Mouse (Mus musculus): ENCODE data around the gene Smim24. TPM values are rescaled to one million over a fixed set of nuclear protein-coding genes. Genes with fewer than 3 reads are reported as not detected.

The Smim24 gene
- polyA plus RNA-seq, 1 experiment, result 6,898 TPM

DNA sequence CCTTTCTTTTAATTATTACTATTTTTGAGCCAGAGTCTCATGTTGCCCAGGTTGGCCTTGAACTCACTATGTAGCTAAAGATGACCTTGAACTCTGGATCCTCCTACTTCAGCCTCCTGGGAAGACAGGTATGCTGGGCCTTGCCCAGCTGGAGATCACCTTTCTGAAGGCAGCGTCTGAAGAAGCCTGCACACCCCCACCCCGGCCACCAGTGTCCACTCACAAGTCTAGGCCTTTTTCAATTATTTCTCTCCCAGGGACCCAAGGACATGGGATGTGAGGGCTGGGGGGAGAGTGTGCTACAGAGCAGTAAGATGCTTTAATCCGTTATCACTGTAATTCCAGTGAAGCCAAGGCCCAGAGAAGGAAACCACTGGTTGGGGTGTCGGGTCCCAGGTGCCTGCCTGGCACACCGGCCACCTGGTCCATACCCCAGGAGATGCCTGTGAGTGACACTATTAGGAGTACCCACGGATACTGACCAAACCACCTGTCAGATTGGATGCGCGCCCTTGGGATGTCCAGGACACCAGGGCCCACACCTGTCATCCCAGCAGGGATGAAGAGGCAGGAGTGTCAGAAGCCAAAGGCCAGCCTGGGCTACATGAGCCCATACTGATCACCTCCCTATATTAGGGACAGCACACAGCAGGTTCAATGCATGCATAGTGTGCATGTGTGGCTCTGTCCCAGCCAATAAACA is 35.1 kb downstream of the Smim24 start:
- 89% methylated on average over 8 of the region's 8 CpGs for WGBS
- H3K4me3 ChIP-seq (ENCODE audit: low read depth, low read length), result no peak overlapping the region
- H3K4me1 ChIP-seq (ENCODE audit: control insufficient read depth, insufficient read depth, insufficient read length, low read length), result peaks cover 22% of the 10 kb centered on the region
- no peaks in the 10 kb centered on the region for H3K27me3 ChIP-seq (ENCODE audit: control insufficient read depth, insufficient read depth, low read length)
- TF ChIP-seq CTCF (IDR thresholded peaks at IDR 0.05; ENCODE audit: extremely low read depth, insufficient read length, insufficient replicate concordance, low read depth, low read length) (no peak), POLR2A (IDR thresholded peaks at IDR 0.05; ENCODE audit: low read depth, low read length) (no peak)
- no peak overlapping the region for H3K27ac ChIP-seq (ENCODE audit: insufficient read depth, low read depth, low read length)
- H3K36me3 ChIP-seq (ENCODE audit: control insufficient read depth, insufficient read depth, low read length), result no peaks in the 10 kb centered on the region

DNA sequence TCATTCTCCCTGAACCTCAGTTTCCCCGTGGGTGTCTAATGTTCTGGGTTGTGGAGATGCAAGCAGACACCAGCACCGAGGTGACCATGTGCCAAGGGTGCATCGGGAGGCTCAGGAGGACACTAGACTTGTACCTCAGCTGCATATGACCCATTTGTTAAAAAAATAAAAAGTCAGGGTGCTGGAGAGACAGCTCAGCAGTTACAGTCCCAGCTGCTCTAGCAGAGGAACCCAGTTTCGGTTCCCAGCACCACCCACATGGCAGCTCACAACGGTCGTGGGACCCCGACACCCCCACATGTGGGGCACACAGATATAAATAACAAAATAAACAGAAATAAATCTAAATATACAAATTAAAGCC is 35.6 kb downstream of the Smim24 start:
- H3K4me3 ChIP-seq (ENCODE audit: low read depth, low read length), result no peak overlapping the region
- no peaks in the 10 kb centered on the region for H3K27me3 ChIP-seq (ENCODE audit: control insufficient read depth, insufficient read depth, low read length)
- H3K36me3 ChIP-seq (ENCODE audit: control insufficient read depth, insufficient read depth, low read length), result no peaks in the 10 kb centered on the region
- TF ChIP-seq CTCF (IDR thresholded peaks at IDR 0.05; ENCODE audit: extremely low read depth, insufficient read length, insufficient replicate concordance, low read depth, low read length) (no peak), POLR2A (IDR thresholded peaks at IDR 0.05; ENCODE audit: low read depth, low read length) (no peak)
- 88% methylated on average over 7 of the region's 7 CpGs for WGBS
- no peak overlapping the region for H3K27ac ChIP-seq (ENCODE audit: insufficient read depth, low read depth, low read length)
- H3K4me1 ChIP-seq (ENCODE audit: control insufficient read depth, insufficient read depth, insufficient read length, low read length), result peaks cover 27% of the 10 kb centered on the region

GRCm38 (mm10) chr10:81429092-81429491 is 36.2 kb downstream of the Smim24 start:
- H3K27me3 ChIP-seq (ENCODE audit: control insufficient read depth, insufficient read depth, low read length), result no peaks in the 10 kb centered on the region
- WGBS, result 41% methylated on average over 2 of the region's 2 CpGs
- peaks cover 33% of the 10 kb centered on the region for H3K4me1 ChIP-seq (ENCODE audit: control insufficient read depth, insufficient read depth, insufficient read length, low read length)
- no peaks in the 10 kb centered on the region for H3K36me3 ChIP-seq (ENCODE audit: control insufficient read depth, insufficient read depth, low read length)
- no peak for TF ChIP-seq POLR2A (IDR thresholded peaks at IDR 0.05; ENCODE audit: low read depth, low read length)
- no peak for TF ChIP-seq CTCF (IDR thresholded peaks at IDR 0.05; ENCODE audit: extremely low read depth, insufficient read length, insufficient replicate concordance, low read depth, low read length)
- H3K4me3 ChIP-seq (ENCODE audit: low read depth, low read length), result no peak overlapping the region
- peak overlapping the region; percentile 76 for H3K27ac ChIP-seq (ENCODE audit: insufficient read depth, low read depth, low read length)

- H3K36me3 ChIP-seq (ENCODE audit: control insufficient read depth, insufficient read depth, low read length), result no peaks in the 10 kb centered on the region
- peak overlapping the region; percentile 82 for H3K4me3 ChIP-seq (ENCODE audit: low read depth, low read length)
- H3K4me1 ChIP-seq (ENCODE audit: control insufficient read depth, insufficient read depth, insufficient read length, low read length), result peaks cover 37% of the 10 kb centered on the region
- peak; percentile 51; the same call in 1 of the 2 replicates for TF ChIP-seq POLR2A (IDR thresholded peaks at IDR 0.05; ENCODE audit: low read depth, low read length)
- no peak for TF ChIP-seq CTCF (IDR thresholded peaks at IDR 0.05; ENCODE audit: extremely low read depth, insufficient read length, insufficient replicate concordance, low read depth, low read length)
- no peaks in the 10 kb centered on the region for H3K27me3 ChIP-seq (ENCODE audit: control insufficient read depth, insufficient read depth, low read length)
- WGBS, result under 1% methylated on average over 20 of the region's 20 CpGs
- H3K27ac ChIP-seq (ENCODE audit: insufficient read depth, low read depth, low read length), result peak overlapping the region; percentile 76
Measured at GRCm38 (mm10) chr10:81429605-81430061, 36.8 kb downstream of the Smim24 start.

- Histone ChIP-seq H3K4me3 (ENCODE audit: low read depth, low read length) (peak overlapping the region; percentile 82), H3K27me3 (ENCODE audit: control insufficient read depth, insufficient read depth, low read length) (no peaks in the 10 kb centered on the region), H3K4me1 (ENCODE audit: control insufficient read depth, insufficient read depth, insufficient read length, low read length) (peaks cover 39% of the 10 kb centered on the region), H3K27ac (ENCODE audit: insufficient read depth, low read depth, low read length) (peak overlapping the region; percentile 76), H3K36me3 (ENCODE audit: control insufficient read depth, insufficient read depth, low read length) (no peaks in the 10 kb centered on the region)
- no peak for TF ChIP-seq CTCF (IDR thresholded peaks at IDR 0.05; ENCODE audit: extremely low read depth, insufficient read length, insufficient replicate concordance, low read depth, low read length)
- TF ChIP-seq POLR2A (IDR thresholded peaks at IDR 0.05; ENCODE audit: low read depth, low read length), result no peak
- WGBS, result 3% methylated on average over 59 of the region's 89 CpGs
Measured at GRCm38 (mm10) chr10:81430141-81430830, 37.4 kb downstream of the Smim24 start.

DNA sequence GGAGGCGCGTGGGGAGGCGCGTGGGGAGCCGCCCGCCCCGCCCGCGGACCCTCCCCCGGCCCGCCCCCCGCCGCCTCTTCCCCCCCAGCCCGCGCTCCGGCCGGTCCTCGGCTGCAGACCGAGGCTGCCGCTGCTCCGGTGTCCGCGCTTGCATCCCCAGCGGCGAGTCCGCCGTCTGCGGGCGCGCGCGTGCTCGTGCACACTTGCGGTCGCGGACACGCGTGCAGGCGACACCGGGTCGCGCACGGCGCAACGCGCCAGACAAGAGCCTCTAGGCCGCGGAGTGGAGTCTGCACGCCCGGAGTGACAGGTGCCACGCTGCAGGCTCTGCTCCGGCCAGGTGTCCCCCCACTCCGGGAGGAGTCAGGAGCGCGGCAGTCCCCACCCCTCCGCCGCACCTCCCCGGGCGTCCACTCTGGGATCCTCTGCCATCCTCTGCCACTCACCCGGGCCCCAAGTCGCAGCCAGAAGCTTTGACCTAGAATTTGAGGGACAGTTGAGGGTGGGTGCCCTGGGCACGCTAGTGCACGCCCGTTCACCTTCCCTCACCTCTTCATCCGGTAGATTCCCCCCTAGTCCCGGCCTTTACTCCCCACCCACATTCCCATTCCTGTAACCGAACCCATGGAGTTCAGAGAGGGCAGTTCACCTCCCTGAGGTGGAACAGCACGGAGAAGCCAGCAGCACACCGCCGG is 38.1 kb downstream of the Smim24 start:
- Histone ChIP-seq H3K27me3 (ENCODE audit: control insufficient read depth, insufficient read depth, low read length) (no peaks in the 10 kb centered on the region), H3K4me1 (ENCODE audit: control insufficient read depth, insufficient read depth, insufficient read length, low read length) (peaks cover 39% of the 10 kb centered on the region), H3K36me3 (ENCODE audit: control insufficient read depth, insufficient read depth, low read length) (no peaks in the 10 kb centered on the region), H3K4me3 (ENCODE audit: low read depth, low read length) (peak overlapping the region; percentile 82), H3K27ac (ENCODE audit: insufficient read depth, low read depth, low read length) (0 out of 2 replicates have a peak overlapping the region, but pooled peaks have one; percentile 33)
- WGBS, result 2% methylated on average over 53 of the region's 70 CpGs
- TF ChIP-seq POLR2A (IDR thresholded peaks at IDR 0.05; ENCODE audit: low read depth, low read length) (peak; percentile 10; the same call in 1 of the 2 replicates), CTCF (IDR thresholded peaks at IDR 0.05; ENCODE audit: extremely low read depth, insufficient read length, insufficient replicate concordance, low read depth, low read length) (no peak)

All from small intestine, adult 2 months (tissue).